Mouse (Mus musculus) adrenal gland, postnatal 14 days (tissue): ENCODE results near the gene Dync2li1. TPM values are rescaled to one million over a fixed set of nuclear protein-coding genes. Genes with fewer than 3 reads are reported as not detected.

Experiments used
- DNase-seq: peaks from one replicate; pipeline ENCODE4 v3.0.0; 2021; ENCODE audit warnings: mixed read lengths
- total RNA-seq: library from RNA; stranded (reverse); gene quantifications from 2 replicates; pipeline ENCODE4 v1.2.3, GENCODE M21; 2021

The Dync2li1 gene
- total RNA-seq, 1 experiment from 2014 or later: 21.9 TPM

GRCm38 (mm10) chr17:84645119-84645518 lies 18.8 kb downstream of the Dync2li1 start:
- no peak for DNase-seq

GRCm38 (mm10) chr17:84645894-84646293 lies 19.6 kb downstream of the Dync2li1 start:
- no peak for DNase-seq

- no peak for DNase-seq
Observed at GRCm38 (mm10) chr17:84646477-84646876, 20.2 kb downstream of the Dync2li1 start.

- no peak for DNase-seq
Observed at GRCm38 (mm10) chr17:84647630-84648029, 21.3 kb downstream of the Dync2li1 start.

GRCm38 (mm10) chr17:84650302-84651017 lies 24.2 kb downstream of the Dync2li1 start:
- no peak for DNase-seq

GRCm38 (mm10) chr17:84653544-84653943 lies 27.2 kb downstream of the Dync2li1 start:
- no peak for DNase-seq

- DNase-seq: no peak
Observed at GRCm38 (mm10) chr17:84656205-84656604, 29.9 kb downstream of the Dync2li1 start.

GRCm38 (mm10) chr17:84656653-84657421 lies 30.5 kb downstream of the Dync2li1 start:
- no peak for DNase-seq

- DNase-seq: no peak
Observed at GRCm38 (mm10) chr17:84657422-84657732, 31.1 kb downstream of the Dync2li1 start.

GRCm38 (mm10) chr17:84657782-84658181 lies 31.5 kb downstream of the Dync2li1 start:
- DNase-seq: no peak

- no peak for DNase-seq
Observed at GRCm38 (mm10) chr17:84658195-84658594, 31.9 kb downstream of the Dync2li1 start.

GRCm38 (mm10) chr17:84658951-84659350 lies 32.7 kb downstream of the Dync2li1 start:
- no peak for DNase-seq

- no peak for DNase-seq
Observed at GRCm38 (mm10) chr17:84665053-84665452, 38.8 kb downstream of the Dync2li1 start.

- DNase-seq: no peak
Observed at GRCm38 (mm10) chr17:84665691-84666090, 39.4 kb downstream of the Dync2li1 start.

GRCm38 (mm10) chr17:84667848-84668247 lies 41.6 kb downstream of the Dync2li1 start:
- DNase-seq: no peak

GRCm38 (mm10) chr17:84672376-84673369 lies 46.4 kb downstream of the Dync2li1 start:
- no peak for DNase-seq

GRCm38 (mm10) chr17:84674048-84674447 lies 47.8 kb downstream of the Dync2li1 start:
- no peak for DNase-seq

- no peak for DNase-seq
Observed at GRCm38 (mm10) chr17:84675204-84675603, 48.9 kb downstream of the Dync2li1 start.

GRCm38 (mm10) chr17:84675951-84676366 lies 49.7 kb downstream of the Dync2li1 start, which contains the start of gene Abcg8:
TSS of gene Abcg8 (plus strand) at chr17:84676302.
- peak; percentile 34 for DNase-seq

- DNase-seq: no peak
Observed at GRCm38 (mm10) chr17:84677595-84677994, 51.3 kb downstream of the Dync2li1 start.

- no peak for DNase-seq
Observed at GRCm38 (mm10) chr17:84681670-84682069, 55.4 kb downstream of the Dync2li1 start.
